Mouse (Mus musculus): Measurements from ENCODE around the gene Tmppe.

Tmppe gene

DNA sequence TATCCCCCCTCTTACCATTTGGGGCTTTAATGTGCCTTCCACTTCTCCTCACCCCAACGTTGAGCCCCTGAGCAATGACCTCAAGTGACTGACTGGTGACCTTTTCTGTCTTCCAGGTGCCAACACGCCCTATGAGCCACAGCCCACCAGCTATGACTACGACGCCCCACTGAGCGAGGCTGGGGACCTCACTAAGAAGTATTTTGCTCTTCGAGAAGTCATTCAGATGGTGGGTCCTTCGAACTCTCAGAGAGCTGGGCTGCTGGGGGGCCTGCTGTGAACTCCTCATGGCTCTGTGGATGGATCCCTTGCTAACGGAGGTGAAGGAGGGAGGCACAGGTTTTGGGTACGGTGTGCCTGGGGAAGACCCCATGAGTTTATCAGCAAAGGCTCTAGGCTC, 42.0 kb downstream of the Tmppe start:
- DNase-seq (ENCODE audit: low spot score in 2 of 2), result no peak

DNA sequence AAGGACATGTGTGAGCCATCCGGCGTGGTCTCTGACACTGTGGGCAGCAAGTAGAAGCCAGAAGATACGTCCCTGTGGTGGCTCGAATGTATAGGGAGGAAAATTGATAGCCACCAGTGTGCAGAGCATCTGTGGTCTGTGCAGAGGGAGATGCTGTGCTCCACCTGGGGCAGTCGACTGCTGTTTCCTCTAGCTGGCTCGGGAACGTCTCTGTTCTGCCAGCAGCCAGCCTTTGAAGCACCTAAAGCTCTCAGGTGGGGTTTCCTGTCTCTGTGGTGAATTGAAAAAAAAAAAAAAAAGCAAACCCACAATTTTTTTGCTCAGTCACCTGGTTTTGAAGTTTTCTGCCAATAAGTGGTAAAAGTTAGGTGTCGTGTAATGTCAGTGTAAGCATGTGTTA, 42.4 kb downstream of the Tmppe start:
- DNase-seq (ENCODE audit: low spot score in 2 of 2), result no peak

DNA sequence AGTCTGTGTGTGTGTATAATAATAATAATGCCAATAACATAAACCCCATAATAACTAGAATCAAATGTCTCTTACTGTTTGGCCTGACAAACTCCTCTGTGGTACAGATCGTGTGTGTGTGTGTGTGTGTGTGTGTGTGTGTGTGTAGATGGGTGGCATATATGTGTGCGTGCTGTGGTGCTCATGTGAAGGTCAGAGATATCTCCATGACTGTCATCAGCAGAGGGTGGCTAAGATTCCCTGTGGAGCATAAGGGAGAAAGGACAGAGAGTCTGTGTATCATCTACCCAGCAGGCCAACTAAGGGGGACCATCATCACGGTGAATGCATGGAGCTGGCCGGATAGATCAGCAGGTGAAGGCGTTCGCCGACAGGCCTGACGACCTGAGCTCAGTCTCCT, 46.0 kb downstream of the Tmppe start:
- no peak for DNase-seq (ENCODE audit: low spot score in 2 of 2)

DNA sequence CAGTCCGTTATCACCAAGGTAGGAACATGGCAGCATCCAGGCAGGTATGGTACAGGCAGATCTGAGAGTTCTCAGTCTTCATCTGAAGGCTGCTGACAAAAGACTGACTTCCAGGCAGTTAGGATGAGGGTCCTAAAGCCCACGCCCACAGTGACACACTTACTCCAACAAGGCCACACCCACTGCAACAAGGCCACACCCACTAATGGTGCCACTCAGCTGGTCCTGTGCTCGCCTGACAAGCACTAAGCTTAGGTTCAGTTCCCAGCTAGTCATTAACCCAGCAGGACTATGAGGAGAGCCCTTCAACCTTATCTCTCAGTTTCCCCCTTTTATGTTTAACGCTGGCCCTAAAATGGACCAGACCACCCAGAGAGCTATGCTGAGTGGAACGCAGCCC, 47.8 kb downstream of the Tmppe start:
- no peak for DNase-seq (ENCODE audit: low spot score in 2 of 2)

DNA sequence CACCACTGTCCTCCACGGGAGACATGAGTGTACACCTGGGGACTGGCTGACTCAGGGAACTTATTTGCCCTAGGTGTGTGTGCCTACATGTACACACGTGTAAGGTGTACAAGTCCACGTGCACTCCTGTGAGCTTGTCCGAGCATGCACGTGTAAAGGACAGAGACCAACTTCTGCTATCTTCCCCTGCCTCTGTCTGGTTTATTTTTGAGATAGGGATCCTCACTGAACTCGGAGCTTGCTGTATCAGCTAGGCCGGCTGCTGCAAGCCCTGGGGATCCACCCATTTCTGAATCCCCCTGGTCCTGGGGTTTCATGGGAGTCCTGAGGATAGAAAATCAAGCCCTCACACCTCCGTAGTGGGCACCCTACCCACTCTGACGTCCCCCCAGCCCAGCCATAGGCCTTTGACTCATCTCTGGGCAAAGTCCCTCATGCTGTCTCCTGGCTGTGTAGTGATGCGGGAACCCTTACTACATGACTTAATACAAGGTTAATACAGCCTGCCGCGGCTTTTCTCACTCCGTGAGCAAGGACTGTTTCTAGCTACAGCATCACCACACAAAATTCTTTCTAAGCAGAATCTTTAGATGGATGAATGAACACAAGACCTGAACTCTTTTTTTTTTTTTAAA, 48.3 kb downstream of the Tmppe start:
- no peak for DNase-seq (ENCODE audit: low spot score in 2 of 2)

DNA sequence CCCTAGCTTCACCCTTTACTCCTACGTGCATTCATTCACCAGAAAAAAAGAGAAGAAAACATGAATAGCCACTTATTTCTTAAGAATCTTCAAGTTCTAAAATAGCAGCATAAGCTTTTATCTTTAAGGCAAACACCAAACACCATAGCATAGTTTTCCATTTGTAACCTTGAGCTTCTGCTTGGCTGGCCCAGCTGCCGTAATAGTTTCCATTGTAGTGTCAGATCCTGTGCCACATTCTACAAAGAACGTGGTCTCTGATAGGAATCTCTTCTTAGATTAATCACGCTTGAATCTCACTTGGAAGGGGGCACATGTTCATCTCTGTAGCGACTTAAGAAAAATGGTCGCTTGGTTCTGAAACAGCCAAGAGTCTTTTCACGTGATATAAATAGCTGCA, 50.7 kb downstream of the Tmppe start:
- DNase-seq (ENCODE audit: low spot score in 2 of 2), result no peak

DNA sequence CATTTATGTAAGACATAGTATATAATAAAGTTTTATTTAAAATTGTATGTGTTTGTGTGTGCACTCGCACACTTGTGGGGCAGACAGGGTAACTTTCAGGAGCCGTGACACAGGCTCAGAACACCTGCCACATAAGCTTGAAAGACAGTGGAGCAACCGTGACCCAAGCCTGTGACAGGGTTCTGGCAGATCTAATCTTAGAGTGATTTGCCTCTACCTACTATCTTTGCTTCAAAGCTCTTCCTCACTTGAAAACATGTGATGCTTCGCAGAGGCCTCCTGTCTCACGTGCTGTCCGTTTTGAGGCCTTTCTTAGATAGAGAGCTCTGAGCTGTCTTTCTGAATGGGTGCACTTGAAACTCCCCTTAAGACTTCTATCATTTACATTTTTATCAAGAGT, 51.5 kb downstream of the Tmppe start:
- no peak for DNase-seq (ENCODE audit: low spot score in 2 of 2)

DNA sequence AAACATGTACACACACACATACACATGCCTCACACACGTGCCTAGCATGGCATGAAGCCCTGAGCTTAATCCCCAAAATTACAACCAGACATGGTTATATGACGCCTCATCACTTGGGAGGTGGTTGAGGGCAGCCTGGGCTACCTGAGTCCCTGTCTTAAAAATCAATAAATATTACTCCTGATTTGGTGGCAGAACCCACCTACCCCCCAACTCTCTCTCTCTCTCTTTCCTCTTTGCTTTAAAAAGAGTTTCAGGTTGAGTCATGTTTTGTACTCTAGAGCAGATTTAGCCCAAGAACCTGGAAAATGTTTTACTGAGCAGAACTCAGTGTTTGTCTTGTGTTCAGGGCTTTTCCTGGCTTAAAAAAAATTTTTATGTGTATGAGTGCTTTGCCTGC, 54.5 kb downstream of the Tmppe start:
- DNase-seq (ENCODE audit: low spot score in 2 of 2), result no peak
